Mouse (Mus musculus): ENCODE measurements around the gene Smad9. TPM values are rescaled to one million over a fixed set of nuclear protein-coding genes. Genes with fewer than 3 reads are reported as not detected.

The Smad9 gene
- total RNA-seq, 2 experiments from 2014 or later = 7.8 to 9.4 TPM

GRCm38 (mm10) chr3:54791822-54792677 is 36.7 kb downstream of the Smad9 start:
- no peak for DNase-seq (ENCODE audit: extremely low spot score in 1 of 2, low spot score in 2 of 2)
- no peak overlapping the region for H3K4me3 ChIP-seq
- TF ChIP-seq CTCF (IDR thresholded peaks at IDR 0.05) = no peak
- H3K27ac ChIP-seq = no peak overlapping the region
- intact Hi-C loops (cut with DNase I) = no loop called here

GRCm38 (mm10) chr3:54793762-54794161 is 38.4 kb downstream of the Smad9 start:
- intact Hi-C loops (cut with DNase I) = no loop called here
- Histone ChIP-seq H3K27ac (no peak overlapping the region), H3K4me3 (no peak overlapping the region)
- peak; percentile 33 for TF ChIP-seq CTCF (IDR thresholded peaks at IDR 0.05)
- no peak for DNase-seq (ENCODE audit: extremely low spot score in 1 of 2, low spot score in 2 of 2)

GRCm38 (mm10) chr3:54795379-54795778 is 40.0 kb downstream of the Smad9 start:
- intact Hi-C loops (cut with DNase I) = loop anchor here (5.0 kb wide), 1 partner anchor 38 kb away; the partner anchor contains the start of gene Smad9
- Histone ChIP-seq H3K27ac (no peak overlapping the region), H3K4me3 (no peak overlapping the region)
- TF ChIP-seq CTCF (IDR thresholded peaks at IDR 0.05) = no peak
- DNase-seq (ENCODE audit: extremely low spot score in 1 of 2, low spot score in 2 of 2) = no peak

- Histone ChIP-seq H3K27ac (no peak overlapping the region), H3K4me3 (no peak overlapping the region)
- no peak for DNase-seq (ENCODE audit: extremely low spot score in 1 of 2, low spot score in 2 of 2)
- peak; percentile 77 for TF ChIP-seq CTCF (IDR thresholded peaks at IDR 0.05)
- intact Hi-C loops (cut with DNase I) = loop anchor here (2.0 to 5.0 kb wide), 2 partner anchors 39 to 61 kb away; partner anchors contain the start of genes Alg5, Exosc8 and Smad9
Observed at GRCm38 (mm10) chr3:54795806-54796205, 40.4 kb downstream of the Smad9 start.

- TF ChIP-seq CTCF (IDR thresholded peaks at IDR 0.05) = peak; percentile 59
- Histone ChIP-seq H3K4me3 (no peak overlapping the region), H3K27ac (no peak overlapping the region)
- peak; percentile 50 to 61 for DNase-seq (ENCODE audit: extremely low spot score in 1 of 2, low spot score in 2 of 2)
- intact Hi-C loops (cut with DNase I) = loop anchor here (2.0 to 5.0 kb wide), 2 partner anchors 40 to 62 kb away; partner anchors contain the start of genes Alg5, Exosc8 and Smad9
Observed at GRCm38 (mm10) chr3:54797211-54797610, 41.8 kb downstream of the Smad9 start.

GRCm38 (mm10) chr3:54803713-54804112 is 48.3 kb downstream of the Smad9 start:
- Histone ChIP-seq H3K27ac (no peak overlapping the region), H3K4me3 (no peak overlapping the region)
- no peak for TF ChIP-seq CTCF (IDR thresholded peaks at IDR 0.05)
- intact Hi-C loops (cut with DNase I) = loop anchor here (10.0 kb wide), 1 partner anchor 551 kb away; no protein-coding TSS in a partner anchor
- no peak for DNase-seq (ENCODE audit: extremely low spot score in 1 of 2, low spot score in 2 of 2)

GRCm38 (mm10) chr3:54807061-54807661 is 51.8 kb downstream of the Smad9 start:
- Histone ChIP-seq H3K4me3 (peak overlapping the region; percentile 95), H3K27ac (peak overlapping the region; percentile 86)
- peak; percentile 24 to 60 for DNase-seq (ENCODE audit: extremely low spot score in 1 of 2, low spot score in 2 of 2)
- no peak for TF ChIP-seq CTCF (IDR thresholded peaks at IDR 0.05)
- intact Hi-C loops (cut with DNase I) = loop anchor here (2.0 to 10.0 kb wide), 3 partner anchors 52 to 548 kb away; partner anchors contain the start of genes Alg5, Exosc8 and Smad9

GRCm38 (mm10) chr3:54807666-54808217 is 52.4 kb downstream of the Smad9 start, which contains the start of gene Rfxap:
TSS of gene Rfxap (minus strand) at chr3:54807791.
- H3K27ac ChIP-seq = peak within 1 kb of the TSS; percentile 86
- peak within 1 kb of the TSS; percentile 95 for H3K4me3 ChIP-seq
- peak; percentile 95 to 96 for DNase-seq (ENCODE audit: extremely low spot score in 1 of 2, low spot score in 2 of 2)
- intact Hi-C loops (cut with DNase I) = loop anchor here (2.0 to 10.0 kb wide), 3 partner anchors 53 to 547 kb away; partner anchors contain the start of genes Alg5, Exosc8 and Smad9
- no peak for TF ChIP-seq CTCF (IDR thresholded peaks at IDR 0.05)

- no peak overlapping the region for H3K27ac ChIP-seq
- no peak for DNase-seq (ENCODE audit: extremely low spot score in 1 of 2, low spot score in 2 of 2)
- no peak overlapping the region for H3K4me3 ChIP-seq
- no peak; the same call in 1 of the 2 replicates for TF ChIP-seq CTCF (IDR thresholded peaks at IDR 0.05)
- intact Hi-C loops (cut with DNase I) = loop anchor here (10.0 kb wide), 1 partner anchor 546 kb away; no protein-coding TSS in a partner anchor
Observed at GRCm38 (mm10) chr3:54809111-54809510, 53.7 kb downstream of the Smad9 start.

- intact Hi-C loops (cut with DNase I) = loop anchor here (5.0 kb wide), 1 partner anchor 341 kb away; no protein-coding TSS in a partner anchor
- no peak for DNase-seq (ENCODE audit: extremely low spot score in 1 of 2, low spot score in 2 of 2)
- Histone ChIP-seq H3K4me3 (no peak overlapping the region), H3K27ac (no peak overlapping the region)
- TF ChIP-seq CTCF (IDR thresholded peaks at IDR 0.05) = peak; percentile 43
Observed at GRCm38 (mm10) chr3:54811616-54812015, 56.2 kb downstream of the Smad9 start.

GRCm38 (mm10) chr3:54813418-54813988 is 58.1 kb downstream of the Smad9 start:
- no peak for DNase-seq (ENCODE audit: extremely low spot score in 1 of 2, low spot score in 2 of 2)
- TF ChIP-seq CTCF (IDR thresholded peaks at IDR 0.05) = peak; percentile 52
- no peak overlapping the region for H3K27ac ChIP-seq
- intact Hi-C loops (cut with DNase I) = loop anchor here (1.0 to 5.0 kb wide), 2 partner anchors 251 to 339 kb away; no protein-coding TSS in a partner anchor
- H3K4me3 ChIP-seq = no peak overlapping the region
